Mouse (Mus musculus) heart, postnatal 36 days (tissue): ENCODE measurements at regions not wholly inside any gene's neighbourhood (a gene's known extent, or its start where the extent isn't known, plus 50 kb on each side); places are given as distances from the start of the nearest gene placed in this dataset.

Source experiments
- DNase-seq, 2 experiments: peaks; one replicate each; pipeline ENCODE4 v3.0.0; 2021 to 2022
- intact Hi-C: fragments of 180-260 bp; cut with DNase I; formaldehyde crosslinking; loops from one replicate; pipeline ENCODE4 v1.15.1; 2025

GRCm38 (mm10) chr13:69867296-69868065, 65.3 kb downstream of the Med10 start:
- intact Hi-C loops = no loop called here
- DNase-seq = no peak

- intact Hi-C loops = no loop called here
- no peak for DNase-seq
Measured at GRCm38 (mm10) chr13:69896536-69896935, 94.3 kb downstream of the Med10 start.

- no peak for DNase-seq
Measured at GRCm38 (mm10) chr13:69901139-69901538, 98.9 kb downstream of the Med10 start.

GRCm38 (mm10) chr13:69906802-69907537, 104.8 kb downstream of the Med10 start:
- DNase-seq = no peak
- intact Hi-C loops = no loop called here

More at GRCm38 (mm10) chr13:69901139-69901538, 98.9 kb downstream of the Med10 start:
- intact Hi-C loops = no loop called here

GRCm38 (mm10) chr13:69915796-69916195, 113.6 kb downstream of the Med10 start:
- intact Hi-C loops = no loop called here

GRCm38 (mm10) chr13:69932695-69933550, 130.7 kb downstream of the Med10 start:
- intact Hi-C loops = no loop called here
- no peak for DNase-seq

More at GRCm38 (mm10) chr13:69915796-69916195, 113.6 kb downstream of the Med10 start:
- no peak for DNase-seq

- intact Hi-C loops = no loop called here
- DNase-seq = no peak
Measured at GRCm38 (mm10) chr13:69933551-69933845, 131.3 kb downstream of the Med10 start.

GRCm38 (mm10) chr13:69939791-69940190, 137.6 kb downstream of the Med10 start:
- no peak for DNase-seq

GRCm38 (mm10) chr13:69944651-69945050, 142.5 kb downstream of the Med10 start:
- intact Hi-C loops = no loop called here
- DNase-seq = no peak

More at GRCm38 (mm10) chr13:69939791-69940190, 137.6 kb downstream of the Med10 start:
- intact Hi-C loops = no loop called here

- DNase-seq = peak; percentile 5 to 10
- intact Hi-C loops = no loop called here
Measured at GRCm38 (mm10) chr13:69946615-69947014, 144.4 kb downstream of the Med10 start.

- intact Hi-C loops = no loop called here
- no peak for DNase-seq
Measured at GRCm38 (mm10) chr13:69952061-69952460, 149.9 kb downstream of the Med10 start.

GRCm38 (mm10) chr13:69954171-69954570, 152.0 kb downstream of the Med10 start:
- no peak for DNase-seq
- intact Hi-C loops = no loop called here

- intact Hi-C loops = no loop called here
- no peak for DNase-seq
Measured at GRCm38 (mm10) chr13:69955503-69955902, 153.3 kb downstream of the Med10 start.

GRCm38 (mm10) chr13:69963944-69964343, 161.7 kb downstream of the Med10 start:
- no peak for DNase-seq
- intact Hi-C loops = no loop called here

- DNase-seq = no peak
- intact Hi-C loops = no loop called here
Measured at GRCm38 (mm10) chr13:69971281-69972057, 169.3 kb downstream of the Med10 start.

GRCm38 (mm10) chr13:69974835-69975234, 172.6 kb downstream of the Med10 start:
- DNase-seq = no peak
- intact Hi-C loops = no loop called here

- DNase-seq = no peak
- intact Hi-C loops = no loop called here
Measured at GRCm38 (mm10) chr13:69984159-69984558, 182.0 kb downstream of the Med10 start.

- DNase-seq = peak; percentile 4 to 5
- intact Hi-C loops = no loop called here
Measured at GRCm38 (mm10) chr13:69987181-69987580, 185.0 kb downstream of the Med10 start.

- DNase-seq = no peak
- intact Hi-C loops = no loop called here
Measured at GRCm38 (mm10) chr13:69988319-69988718, 186.1 kb downstream of the Med10 start.

GRCm38 (mm10) chr13:69991253-69991891, 189.2 kb downstream of the Med10 start:
- peak; percentile 19 to 60 for DNase-seq
- intact Hi-C loops = loop anchor here (1.0 to 2.0 kb wide), 2 partner anchors 251 to 295 kb away; no protein-coding TSS in a partner anchor
